Comparison of ENCODE assay signal across 26 mouse cellular contexts in genomic region chr1:83853996-83854395, GRCm38 (mm10).
"Had no signal": no experiment of that assay in that cellular context is flagged by ENCODE, and none has a peak within 500 bp of the region (broad histone marks: within the 10 kb centered on the region; RNA-seq: fewer than 3 reads in every experiment).

No protein-coding gene starts in this region.

- H3K27ac ChIP-seq: heart, adult 2 months; heart, embryonic 13.5 days; heart, embryonic 15.5 days; hindbrain, embryonic 13.5 days; hindbrain, embryonic 15.5 days; intestine, embryonic 15.5 days; layer of hippocampus, adult 2 months; left cerebral cortex, adult 2 months; limb, embryonic 12.5 days; liver, embryonic 13.5 days; liver, embryonic 15.5 days had no signal

- DNase-seq: gastrocnemius, postnatal 14 days; gastrocnemius, postnatal 36 days; heart, adult 11 months; heart, adult 2 months; heart, postnatal 14 days; heart, postnatal 36 days; kidney, adult 18-20 months; kidney, adult 8-10 months; kidney, postnatal 10 days; kidney, postnatal 25 days; kidney, postnatal 4 days; liver; liver, embryonic 13.5 days had no signal

- H3K9ac ChIP-seq: heart, embryonic 13.5 days; heart, embryonic 15.5 days; hindbrain, embryonic 13.5 days; hindbrain, embryonic 15.5 days; intestine, embryonic 15.5 days; limb, embryonic 12.5 days; liver, embryonic 13.5 days; liver, embryonic 15.5 days had no signal

- H3K27me3 ChIP-seq: heart, embryonic 13.5 days; heart, embryonic 15.5 days; hindbrain, embryonic 13.5 days; hindbrain, embryonic 15.5 days; intestine, embryonic 15.5 days; limb, embryonic 12.5 days; liver, embryonic 13.5 days; liver, embryonic 15.5 days had no signal

- H3K9me3 ChIP-seq: heart, embryonic 13.5 days; heart, embryonic 15.5 days; hindbrain, embryonic 13.5 days; hindbrain, embryonic 15.5 days; intestine, embryonic 15.5 days; limb, embryonic 12.5 days; liver, embryonic 13.5 days; liver, embryonic 15.5 days had no signal

- H3K4me3 ChIP-seq: heart, adult 2 months; heart, embryonic 13.5 days; heart, embryonic 15.5 days; hindbrain, embryonic 13.5 days; hindbrain, embryonic 15.5 days; intestine, embryonic 15.5 days; layer of hippocampus, adult 2 months; left cerebral cortex, adult 2 months; limb, embryonic 12.5 days; liver, embryonic 13.5 days; liver, embryonic 15.5 days had no signal

- H3K4me1 ChIP-seq: heart, embryonic 13.5 days; heart, embryonic 15.5 days; hindbrain, embryonic 13.5 days; hindbrain, embryonic 15.5 days; intestine, embryonic 15.5 days; limb, embryonic 12.5 days; liver, embryonic 13.5 days; liver, embryonic 15.5 days had no signal

- ATAC-seq: inflammation-experienced regulatory T-cells, adult 6 months; intestine, embryonic 15.5 days; intestine, postnatal 0 days had no signal

- H3K36me3 ChIP-seq: heart, embryonic 13.5 days; heart, embryonic 15.5 days; hindbrain, embryonic 13.5 days; hindbrain, embryonic 15.5 days; intestine, embryonic 15.5 days; limb, embryonic 12.5 days; liver, embryonic 13.5 days; liver, embryonic 15.5 days had no signal

- H3K4me2 ChIP-seq: heart, embryonic 11.5 days; heart, embryonic 13.5 days; heart, embryonic 15.5 days; hindbrain, embryonic 13.5 days; hindbrain, embryonic 15.5 days; intestine, embryonic 15.5 days; limb, embryonic 12.5 days; liver, embryonic 11.5 days; liver, embryonic 13.5 days; liver, embryonic 15.5 days had no signal
